Mouse (Mus musculus) small intestine, adult 2 months (tissue): ENCODE measurements around the gene Rbm39. TPM values are rescaled to one million over a fixed set of nuclear protein-coding genes. Genes with fewer than 3 reads are reported as not detected.
"Not testable (repeated sequence)": the region's sequence is repeated elsewhere in the genome, so short reads cannot be mapped to it uniquely, and the experiment has no call there.

ENCODE experiments used
- H3K27ac ChIP-seq: fragments of 200-500 bp; 2 replicates; pipeline ENCODE4 v1.5.1; 2012; ENCODE audit warnings: low read depth, low read length, control low read depth, inconsistent platforms; ENCODE audit not compliant: insufficient read depth
- H3K27me3 ChIP-seq: fragments of 200-500 bp; 2 replicates; pipeline ENCODE4 v1.6.1; 2012; ENCODE audit warnings: mild to moderate bottlenecking, moderate library complexity, low read length, inconsistent platforms; ENCODE audit not compliant: control insufficient read depth, insufficient read depth
- H3K36me3 ChIP-seq: fragments of 200-500 bp; 2 replicates; pipeline ENCODE4 v1.6.1; 2012; ENCODE audit warnings: mild to moderate bottlenecking, low read length, control low read depth, inconsistent platforms; ENCODE audit not compliant: control insufficient read depth, insufficient read depth
- H3K4me1 ChIP-seq: fragments of 200-500 bp; 2 replicates; pipeline ENCODE4 v1.6.1; 2012; ENCODE audit warnings: low read length, inconsistent platforms, mixed read lengths; ENCODE audit not compliant: control insufficient read depth, insufficient read depth, insufficient read length
- H3K4me3 ChIP-seq: fragments of 200-500 bp; 2 replicates; pipeline ENCODE4 v1.5.1; 2012; ENCODE audit warnings: low read depth, mild to moderate bottlenecking, control low read depth, inconsistent platforms, low read length, moderate library complexity
- CTCF ChIP-seq: fragments of 200-500 bp; IDR thresholded peaks from 2 replicates; pipeline ENCODE4 v1.5.1; 2012; ENCODE audit warnings: low read depth, mild to moderate bottlenecking, control low read depth, inconsistent platforms, low read length, moderate library complexity, mixed read lengths; ENCODE audit not compliant: insufficient replicate concordance, insufficient read length; ENCODE audit errors: extremely low read depth
- POLR2A ChIP-seq: fragments of 200-500 bp; IDR thresholded peaks from 2 replicates; pipeline ENCODE4 v1.6.1; 2012; ENCODE audit warnings: low read depth, mild to moderate bottlenecking, control low read depth, inconsistent platforms, low read length, moderate library complexity
- WGBS: fragments of 180-500 bp; shearing (Covaris S2); methylation state at CpG from one replicate; pipeline ENCODE4 v1.1.7; 2018; 5-methylcytosine and 5-hydroxymethylcytosine counted together
- polyA plus RNA-seq: library from polyadenylated mRNA; depleted of rRNA; stranded (reverse); fragments of >200 nt; gene quantifications from 2 replicates; pipeline ENCODE4 v1.2.3, GENCODE M21; 2012

The Rbm39 gene
- polyA plus RNA-seq, 1 experiment = 49.5 TPM

DNA sequence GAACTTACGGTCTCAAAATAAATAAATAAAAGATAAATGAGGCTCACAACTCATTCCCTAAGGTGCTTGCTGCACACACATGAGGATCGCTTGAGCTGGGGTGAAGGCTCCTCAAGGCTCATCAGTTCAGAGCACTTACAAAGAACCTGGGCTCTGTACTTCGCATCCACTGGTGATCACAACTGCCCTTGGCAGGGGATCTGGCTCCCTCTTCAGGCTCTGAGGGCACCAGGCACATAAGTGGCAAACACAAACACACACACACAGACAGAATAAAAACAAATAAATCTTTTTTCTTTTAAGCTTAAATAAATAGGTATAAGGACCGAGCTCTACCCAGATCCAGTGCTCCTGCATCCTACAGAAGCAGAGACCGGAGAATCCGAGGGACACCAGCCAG lies 44.3 kb downstream of the Rbm39 start:
- H3K4me1 ChIP-seq = no peaks in the 10 kb centered on the region
- no peak overlapping the region for H3K4me3 ChIP-seq
- TF ChIP-seq POLR2A (no peak), CTCF (peak; percentile 21; the same call in 1 of the 2 replicates)
- H3K27me3 ChIP-seq = no peaks in the 10 kb centered on the region
- H3K36me3 ChIP-seq = peaks cover 20% of the 10 kb centered on the region
- H3K27ac ChIP-seq = no peak overlapping the region
- WGBS = 88% methylated on average over 6 of the region's 6 CpGs

DNA sequence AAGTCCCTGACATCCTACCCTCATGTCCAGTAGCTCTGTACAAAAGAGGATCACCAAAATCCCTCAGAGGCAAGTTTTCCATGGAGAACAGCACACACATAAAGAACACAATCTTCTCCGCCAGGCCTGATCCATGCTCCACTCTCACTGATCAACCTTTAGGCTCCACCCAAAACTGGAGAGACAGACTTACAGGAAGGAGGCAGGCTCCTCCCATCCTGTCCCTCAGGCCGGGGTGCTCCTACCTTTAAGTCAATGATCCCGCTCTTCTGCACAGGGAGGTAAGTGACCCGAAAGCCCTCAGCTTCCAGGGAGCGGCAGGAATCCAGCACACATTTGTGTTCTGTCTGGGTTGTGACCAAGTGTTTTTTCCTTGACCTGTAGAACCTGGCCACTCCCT lies 45.9 kb downstream of the Rbm39 start:
- WGBS = 82% methylated on average over 5 of the region's 5 CpGs
- Histone ChIP-seq H3K4me1 (no peaks in the 10 kb centered on the region), H3K4me3 (no peak overlapping the region), H3K27me3 (no peaks in the 10 kb centered on the region), H3K27ac (no peak overlapping the region), H3K36me3 (peaks cover 18% of the 10 kb centered on the region)
- TF ChIP-seq POLR2A = no peak
- no peak for TF ChIP-seq CTCF

DNA sequence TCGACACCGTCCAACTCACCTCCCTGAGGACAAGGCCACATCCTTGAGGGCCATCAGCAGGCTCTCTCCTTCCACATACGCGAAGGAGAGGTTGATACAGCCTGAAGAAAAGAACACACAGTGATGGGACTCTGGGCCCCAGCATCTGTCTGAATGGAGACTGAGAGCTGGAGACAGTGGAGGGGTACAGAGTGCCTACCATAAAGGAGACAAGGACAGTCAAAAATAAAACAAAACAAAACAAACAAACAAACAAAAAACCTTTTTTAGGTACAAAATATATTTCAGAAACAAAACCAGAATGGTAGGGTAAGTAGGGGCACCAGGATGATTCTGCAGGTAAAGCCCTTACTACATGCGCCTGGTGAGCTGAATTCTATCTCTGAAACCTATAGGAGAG lies 53.0 kb downstream of the Rbm39 start, which contains the start of gene Gm28036:
TSS of gene Gm28036 (minus strand) at position 101 of the 400 bp plus-strand sequence.
- no peaks in the 10 kb centered on the region for H3K27me3 ChIP-seq
- no peak within 1 kb of the TSS for H3K27ac ChIP-seq

DNA sequence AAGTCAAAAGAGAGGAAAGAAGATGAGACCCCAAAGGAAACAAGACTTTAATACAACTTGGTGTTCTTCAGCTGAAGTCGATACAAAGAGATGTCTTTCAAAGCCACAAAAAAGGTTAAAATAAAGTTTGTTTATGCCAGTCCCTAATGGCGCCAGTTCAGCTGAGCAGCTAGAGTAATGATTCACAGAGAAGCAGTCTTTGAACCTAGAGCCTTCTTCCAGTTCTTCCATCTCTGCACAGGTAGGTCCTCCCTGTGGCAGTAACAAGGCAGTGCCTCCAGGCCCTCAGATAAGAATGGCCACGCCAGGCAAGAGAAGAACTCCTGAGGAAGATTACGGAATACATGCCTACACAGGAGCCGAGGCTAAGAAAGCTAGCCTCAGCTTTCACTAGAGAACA lies 56.3 kb downstream of the Rbm39 start:
- H3K4me1 ChIP-seq = no peaks in the 10 kb centered on the region
- TF ChIP-seq CTCF (no peak), POLR2A (no peak)
- H3K27me3 ChIP-seq = no peaks in the 10 kb centered on the region
- no peak overlapping the region for H3K27ac ChIP-seq
- H3K36me3 ChIP-seq = peaks cover 28% of the 10 kb centered on the region
- no peak overlapping the region for H3K4me3 ChIP-seq
- WGBS = 91% methylated on average over 5 of the region's 5 CpGs

More for the DNA sequence above, 53.0 kb downstream of the Rbm39 start, which contains the start of gene Gm28036:
- H3K4me1 ChIP-seq = no peaks in the 10 kb centered on the region
- 94% methylated on average over 5 of the region's 5 CpGs for WGBS
- H3K4me3 ChIP-seq = no peak within 1 kb of the TSS
- H3K36me3 ChIP-seq = peaks cover 36% of the 10 kb centered on the region
- no peak for TF ChIP-seq POLR2A
- no peak for TF ChIP-seq CTCF

DNA sequence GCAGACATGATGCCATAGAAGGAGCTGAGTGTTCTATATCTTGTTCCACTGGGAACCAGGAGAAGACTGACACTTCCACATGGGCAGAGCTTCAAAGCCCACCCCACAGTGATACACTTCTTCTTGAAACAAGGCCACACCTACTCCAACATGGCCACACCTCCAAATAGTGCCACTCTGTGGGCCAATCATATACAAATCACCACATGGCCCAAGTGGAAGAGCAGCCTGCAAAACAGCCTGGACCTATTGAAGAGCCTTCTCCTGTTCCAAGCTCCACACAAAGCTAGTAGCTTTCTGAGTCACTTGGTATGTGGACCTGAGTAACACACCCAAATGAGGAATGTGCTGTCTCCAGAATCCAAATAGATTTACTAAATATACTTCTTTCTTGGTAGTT lies 60.5 kb downstream of the Rbm39 start:
- Histone ChIP-seq H3K4me1 (no peaks in the 10 kb centered on the region), H3K36me3 (0 out of 2 replicates have a peak, but pooled peaks cover 10% of the 10 kb centered on the region), H3K4me3 (no peak overlapping the region), H3K27me3 (no peaks in the 10 kb centered on the region), H3K27ac (no peak overlapping the region)
- no peak for TF ChIP-seq CTCF
- TF ChIP-seq POLR2A = no peak

DNA sequence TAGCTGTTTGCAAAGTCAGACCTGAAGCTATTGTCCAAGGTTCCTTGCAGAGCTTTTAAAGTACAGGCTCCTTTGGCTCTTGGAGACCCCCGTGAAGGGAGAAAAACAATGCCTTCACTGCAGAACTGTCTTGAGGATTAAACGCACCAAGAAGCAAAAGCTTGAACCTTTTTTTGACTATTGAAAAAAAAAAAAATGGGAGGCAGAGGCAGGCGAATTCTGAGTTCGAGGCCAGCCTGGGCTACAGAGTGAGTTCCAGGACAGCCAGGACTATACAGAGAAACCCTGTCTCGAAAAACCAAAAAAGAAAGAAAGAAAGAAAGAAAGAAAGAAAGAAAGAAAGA lies 68.0 kb downstream of the Rbm39 start:
- peak overlapping the region; percentile 91 for H3K4me3 ChIP-seq
- not testable (repeated sequence) for H3K27me3 ChIP-seq, H3K36me3 ChIP-seq, H3K4me1 ChIP-seq
- 10% methylated on average over 5 of the region's 5 CpGs for whole genome bisulfite sequencing
- peak overlapping the region; percentile 32 for H3K27ac ChIP-seq

DNA sequence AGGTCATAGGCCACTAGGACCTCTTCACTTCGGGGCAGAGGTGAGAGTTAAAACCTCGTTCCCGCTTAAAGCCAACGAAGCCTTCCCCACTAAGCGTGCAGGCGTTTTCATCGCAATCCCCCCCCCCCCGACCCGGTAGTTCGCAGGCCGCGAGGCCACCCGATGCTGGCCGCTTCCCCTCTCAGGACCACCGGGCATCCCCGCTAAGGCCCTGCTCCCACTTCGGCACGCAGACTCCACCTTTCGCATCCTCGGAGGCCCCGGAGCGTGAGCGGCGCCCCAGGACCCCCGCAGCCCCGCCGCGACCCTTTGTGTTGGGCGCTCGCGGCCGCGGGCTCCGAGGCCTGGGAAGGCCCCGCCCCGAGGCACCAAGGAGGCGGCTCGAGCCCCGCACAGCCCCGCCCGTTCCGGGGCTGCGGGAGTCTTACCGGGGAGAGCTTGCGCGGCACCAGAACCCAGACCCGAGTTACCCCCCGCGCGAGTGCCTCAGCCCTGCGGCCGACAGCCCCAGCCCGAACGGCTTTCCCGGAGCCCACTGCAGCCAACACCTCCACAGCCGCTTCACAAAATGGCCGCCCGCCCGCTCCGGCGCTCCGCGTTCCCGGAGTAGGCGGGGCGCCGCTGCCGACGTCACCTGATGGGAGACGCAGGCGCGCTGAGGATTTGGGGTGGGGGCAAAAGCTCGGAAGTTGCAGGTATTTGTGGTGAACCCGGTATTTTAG lies 68.5 kb downstream of the Rbm39 start, which contains the start of the genes Cpne1 and Rbm12:
TSS of gene Cpne1 (minus strand) at position 608 of the 722 bp plus-strand sequence.
TSS of gene Rbm12 (minus strand) at position 621 of the 722 bp plus-strand sequence.
- H3K27ac ChIP-seq = peak within 1 kb of the TSS; percentile 80
- TF ChIP-seq CTCF (no peak), POLR2A (peak; percentile 46; the same call in 1 of the 2 replicates)
- under 1% methylated on average over 73 of the region's 74 CpGs for WGBS

More for the DNA sequence above, 68.5 kb downstream of the Rbm39 start, which contains the start of the genes Cpne1 and Rbm12:
- Histone ChIP-seq H3K4me1 (0 out of 2 replicates have a peak, but pooled peaks cover 2% of the 10 kb centered on the region), H3K27me3 (no peaks in the 10 kb centered on the region), H3K4me3 (peak within 1 kb of the TSS; percentile 91), H3K36me3 (no peaks in the 10 kb centered on the region)
